Mouse (Mus musculus) T-helper 17 cell (primary cell): ENCODE data around the gene Usp24.

Source experiments
- in situ Hi-C, 2 experiments: fragments of 300-600 bp; cut with MboI, MseI; formaldehyde crosslinking; loops; 1 replicate in 1 of 2; 2 replicates in 1 of 2; pipeline ENCODE4 v1.15.1; 2025; ENCODE audit warnings: high pct_unique_total_duplicates in 2 of 2

The Usp24 gene

GRCm38 (mm10) chr4:106315921-106316350 is at the start of gene Usp24:
Gene Usp24, plus strand, starts transcription at chr4:106316213.
- in situ Hi-C loops: loop anchor here in 1 of 2 experiments (5.0 kb wide), 1 partner anchor 84 kb away; no protein-coding TSS in a partner anchor

- in situ Hi-C loops: no loop called here
Observed at GRCm38 (mm10) chr4:106276937-106277336, 39.1 kb upstream of the Usp24 start.

GRCm38 (mm10) chr4:106279177-106279576 is 36.8 kb upstream of the Usp24 start:
- in situ Hi-C loops: no loop called here

GRCm38 (mm10) chr4:106281128-106281491 is 34.9 kb upstream of the Usp24 start:
- in situ Hi-C loops: no loop called here

GRCm38 (mm10) chr4:106281492-106282122 is 34.4 kb upstream of the Usp24 start:
- in situ Hi-C loops: no loop called here

GRCm38 (mm10) chr4:106282123-106282510 is 33.9 kb upstream of the Usp24 start:
- in situ Hi-C loops: no loop called here

- in situ Hi-C loops: no loop called here
Observed at GRCm38 (mm10) chr4:106286958-106287743, 28.9 kb upstream of the Usp24 start.

GRCm38 (mm10) chr4:106290201-106290600 is 25.8 kb upstream of the Usp24 start:
- in situ Hi-C loops: no loop called here

GRCm38 (mm10) chr4:106292823-106293222 is 23.2 kb upstream of the Usp24 start:
- in situ Hi-C loops: no loop called here

- in situ Hi-C loops: no loop called here
Observed at GRCm38 (mm10) chr4:106293378-106294090, 22.5 kb upstream of the Usp24 start.

- in situ Hi-C loops: no loop called here
Observed at GRCm38 (mm10) chr4:106295696-106296095, 20.3 kb upstream of the Usp24 start.

- in situ Hi-C loops: no loop called here
Observed at GRCm38 (mm10) chr4:106296412-106297086, 19.5 kb upstream of the Usp24 start.

GRCm38 (mm10) chr4:106301346-106301745 is 14.7 kb upstream of the Usp24 start:
- in situ Hi-C loops: no loop called here

GRCm38 (mm10) chr4:106308090-106308489 is 7.9 kb upstream of the Usp24 start:
- in situ Hi-C loops: no loop called here

- in situ Hi-C loops: no loop called here
Observed at GRCm38 (mm10) chr4:106312651-106313050, 3.4 kb upstream of the Usp24 start.

- in situ Hi-C loops: no loop called here
Observed at GRCm38 (mm10) chr4:106313070-106313469, 2.9 kb upstream of the Usp24 start.

- in situ Hi-C loops: no loop called here
Observed at GRCm38 (mm10) chr4:106313874-106314273, 2.1 kb upstream of the Usp24 start.

GRCm38 (mm10) chr4:106314291-106314690 is 1.7 kb upstream of the Usp24 start:
- in situ Hi-C loops: no loop called here

- in situ Hi-C loops: loop anchor here in 1 of 2 experiments (5.0 kb wide), 1 partner anchor 84 kb away; no protein-coding TSS in a partner anchor
Observed at GRCm38 (mm10) chr4:106316351-106317178, 552 bp downstream of the Usp24 start.

GRCm38 (mm10) chr4:106317179-106318055 is 1.4 kb downstream of the Usp24 start:
- in situ Hi-C loops: loop anchor here in 1 of 2 experiments (5.0 kb wide), 1 partner anchor 85 kb away; no protein-coding TSS in a partner anchor
